Mouse (Mus musculus) left cerebral cortex, adult 9 months (tissue): ENCODE data around the gene Fam20a.

Experiments used
- DNase-seq, 2 experiments: peaks; one replicate each; pipeline ENCODE4 v3.0.0; 2022; ENCODE audit warnings: low spot score in 2 of 2

Fam20a gene

DNA sequence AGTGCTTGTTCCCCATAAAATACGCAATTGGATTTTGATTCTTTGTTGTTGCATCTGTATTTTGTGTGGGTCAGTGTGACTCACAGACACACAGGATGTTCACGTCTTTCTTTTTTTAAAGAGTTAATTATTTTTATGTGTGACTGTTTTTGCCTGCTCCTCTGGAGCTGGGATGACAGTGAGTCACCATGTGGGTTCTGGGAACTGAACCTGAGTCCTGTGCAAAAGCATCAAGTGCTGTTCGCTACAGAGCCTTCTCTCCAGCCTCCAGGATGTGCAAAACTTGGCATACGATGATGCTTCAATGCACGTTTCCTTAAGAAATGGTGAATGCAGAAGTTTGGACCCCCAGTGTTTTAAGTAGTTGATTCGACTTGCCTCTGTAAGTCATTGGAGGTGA is 67.5 kb downstream of the Fam20a start:
- no peak for DNase-seq

DNA sequence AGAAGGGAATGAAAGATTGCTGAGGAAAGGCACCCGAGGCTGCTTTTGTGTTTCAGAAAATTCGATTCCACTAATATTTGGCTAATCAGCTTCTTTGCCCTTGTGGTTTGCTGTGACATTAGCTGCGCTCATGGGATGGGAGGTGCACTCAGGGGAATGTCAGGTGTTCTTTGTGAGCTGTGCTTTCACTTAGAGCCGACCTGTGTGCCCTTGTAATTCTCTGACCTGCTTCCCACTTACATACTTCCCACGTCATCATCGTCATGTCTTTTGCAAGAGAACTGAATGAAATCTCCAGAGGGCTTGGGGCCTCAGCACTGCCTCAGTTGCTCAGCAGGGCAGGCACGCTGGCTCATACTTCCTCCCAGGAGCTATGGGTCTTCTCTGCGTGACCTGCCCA is 68.9 kb downstream of the Fam20a start:
- DNase-seq, result no peak

DNA sequence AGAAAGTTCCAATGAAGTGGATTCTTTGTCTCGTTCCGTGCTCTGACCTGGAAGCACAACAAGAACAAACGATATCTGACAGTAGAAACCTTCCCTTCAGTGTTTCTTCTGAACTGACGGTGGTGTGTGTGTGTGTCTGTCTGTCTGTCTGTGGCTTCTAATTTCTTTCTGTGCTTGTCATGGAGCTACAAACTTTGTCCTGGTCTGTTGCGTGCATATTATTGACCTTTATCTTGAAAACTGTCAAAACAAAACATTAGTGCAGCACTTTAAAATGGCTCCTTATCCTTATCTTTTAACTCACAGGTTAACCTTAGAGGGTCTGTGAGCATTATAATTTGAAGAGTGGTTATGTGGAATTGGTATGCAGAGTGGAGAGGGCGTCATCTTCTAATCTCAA is 69.6 kb downstream of the Fam20a start:
- DNase-seq, result no peak

DNA sequence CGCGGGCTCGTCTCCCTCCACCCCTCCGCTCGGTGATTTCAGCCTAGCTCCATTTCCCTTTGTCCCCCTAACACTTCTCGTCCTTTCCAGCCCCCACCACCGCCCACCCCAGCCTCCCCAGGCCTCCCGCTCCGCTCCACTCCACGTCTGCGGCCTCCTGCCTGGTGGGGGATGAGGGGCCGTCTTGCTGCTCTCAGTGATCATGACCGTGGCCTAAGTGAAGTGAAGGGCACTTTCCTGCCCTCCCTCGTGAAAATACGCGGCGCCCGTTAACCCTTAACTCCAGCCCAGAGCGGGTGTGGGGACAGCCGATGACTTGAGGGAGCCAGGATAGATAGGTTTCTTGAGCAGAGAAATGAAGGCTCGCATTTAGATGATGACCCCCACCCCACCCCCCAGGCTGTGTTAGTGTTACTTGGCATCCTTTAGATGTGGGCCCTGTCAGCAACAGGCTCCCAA is 70.5 kb downstream of the Fam20a start:
- no peak for DNase-seq

DNA sequence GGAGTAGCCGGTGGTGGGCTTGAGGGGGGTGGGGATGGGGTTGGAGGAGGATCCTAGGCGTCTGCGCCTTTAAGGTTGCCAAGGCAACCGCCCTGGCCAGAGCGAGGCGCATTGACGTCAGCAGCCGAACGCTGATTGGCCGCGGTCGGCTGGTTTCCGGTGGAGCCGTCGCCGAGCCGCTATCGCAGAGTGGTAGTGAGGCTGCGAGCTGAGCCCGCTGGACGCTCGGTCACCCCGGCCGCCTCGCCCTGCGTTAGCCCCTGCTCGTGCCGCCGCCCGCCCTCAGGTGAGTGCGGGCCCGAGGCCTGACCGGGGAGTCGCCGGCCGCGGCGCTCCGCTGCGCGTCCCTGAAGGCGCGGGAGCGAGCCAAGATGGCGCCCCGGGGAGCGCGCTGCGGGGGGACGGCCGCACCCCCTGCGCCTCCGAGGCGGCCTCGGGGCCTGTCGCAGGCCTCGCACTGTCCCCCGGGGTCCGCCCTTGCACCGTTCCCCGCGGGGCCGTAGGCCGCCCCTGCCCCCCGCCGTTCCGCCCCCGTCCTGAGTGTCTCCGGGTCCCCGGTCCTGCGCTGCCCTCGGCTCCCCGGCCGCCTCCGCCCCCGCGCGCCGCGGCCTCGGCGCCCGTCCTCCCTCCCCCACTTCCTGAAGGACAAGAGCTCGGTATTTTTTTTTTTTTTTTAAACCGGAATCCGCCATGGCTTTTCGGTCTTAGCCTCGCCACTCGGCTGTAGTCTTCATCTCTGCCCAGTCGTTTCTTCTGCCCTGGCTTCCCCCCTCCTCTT is 71.1 kb downstream of the Fam20a start:
- DNase-seq, result peak; percentile 79 to 91

DNA sequence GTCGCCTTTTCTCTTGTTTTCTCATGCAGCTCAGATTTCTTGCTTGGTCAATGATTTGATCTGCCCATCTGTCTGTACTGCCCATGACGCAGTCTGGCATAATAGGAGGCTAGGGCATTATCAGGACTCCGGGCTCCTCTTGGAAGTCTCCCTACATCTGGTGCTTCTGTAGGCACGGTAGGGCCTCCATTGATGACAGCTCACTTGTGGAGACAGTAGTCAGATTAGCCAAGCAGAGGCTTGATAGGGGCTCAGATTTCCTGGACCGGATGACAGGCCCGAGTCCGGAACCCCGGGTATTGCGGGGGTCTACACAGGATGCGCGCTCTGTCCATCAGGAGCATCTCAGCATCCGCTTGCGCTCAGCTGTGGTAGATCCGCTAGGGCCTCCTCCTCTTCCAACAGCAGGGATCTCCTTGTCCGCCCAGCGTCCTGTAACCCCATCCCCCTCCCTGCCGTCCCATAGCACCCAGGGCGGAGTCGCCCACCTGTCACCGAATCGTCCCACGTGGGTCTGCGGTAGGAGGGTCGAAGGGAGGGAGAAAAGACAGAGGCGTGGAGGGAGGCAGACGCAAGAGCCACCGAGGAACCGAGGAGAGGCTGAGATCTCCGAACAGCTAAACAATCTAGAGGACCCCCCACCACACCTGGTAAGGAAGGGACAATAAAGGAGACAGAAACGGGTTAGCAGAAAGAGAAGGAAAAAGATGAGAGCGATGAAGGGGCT is 71.9 kb downstream of the Fam20a start:
- peak; percentile 75 to 87 for DNase-seq

DNA sequence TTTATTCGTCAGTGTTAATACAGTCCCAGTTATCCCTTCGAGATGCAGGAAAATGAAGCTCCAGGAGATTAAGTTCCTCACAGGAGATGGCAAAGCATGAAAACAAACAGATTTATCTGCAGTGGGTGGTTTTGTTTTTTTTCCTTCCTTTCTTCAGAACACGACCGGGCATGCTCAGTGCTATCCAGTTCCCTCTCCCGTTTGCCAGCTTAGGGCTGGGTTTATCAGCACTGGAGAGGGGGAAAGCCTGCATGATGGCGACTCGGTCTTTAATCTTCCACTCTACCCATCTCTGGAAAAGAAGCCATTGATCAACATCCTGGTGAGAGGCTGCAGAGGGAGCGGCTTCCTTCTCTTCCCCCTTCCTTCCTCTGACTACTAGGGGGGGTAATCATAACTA is 72.9 kb downstream of the Fam20a start, which contains the start of gene Prkar1a:
Prkar1a (plus strand) TSS at position 200 of the 400 bp plus-strand sequence.
- DNase-seq, result peak in 1 of 2 experiments; percentile 35

DNA sequence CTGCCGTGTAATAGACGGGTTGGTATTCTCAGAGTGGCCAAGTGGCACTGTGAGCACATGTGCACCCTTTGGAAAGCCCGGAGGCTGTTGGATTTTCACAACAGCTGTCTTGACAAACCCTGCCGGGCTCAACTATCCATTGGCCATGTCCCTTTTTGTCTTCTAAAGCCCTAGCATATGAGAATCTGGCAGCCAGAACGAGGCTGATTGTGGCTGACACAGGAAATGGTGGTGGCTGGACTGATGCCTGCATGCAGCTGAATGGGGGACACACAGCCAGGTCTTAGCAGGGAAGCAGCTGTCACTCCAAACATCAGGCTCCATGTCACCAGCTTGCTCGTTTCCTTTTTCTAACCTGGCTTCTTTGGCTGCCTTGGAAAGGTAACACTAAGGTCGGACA is 73.6 kb downstream of the Fam20a start:
- peak in 1 of 2 experiments; percentile 53 for DNase-seq

DNA sequence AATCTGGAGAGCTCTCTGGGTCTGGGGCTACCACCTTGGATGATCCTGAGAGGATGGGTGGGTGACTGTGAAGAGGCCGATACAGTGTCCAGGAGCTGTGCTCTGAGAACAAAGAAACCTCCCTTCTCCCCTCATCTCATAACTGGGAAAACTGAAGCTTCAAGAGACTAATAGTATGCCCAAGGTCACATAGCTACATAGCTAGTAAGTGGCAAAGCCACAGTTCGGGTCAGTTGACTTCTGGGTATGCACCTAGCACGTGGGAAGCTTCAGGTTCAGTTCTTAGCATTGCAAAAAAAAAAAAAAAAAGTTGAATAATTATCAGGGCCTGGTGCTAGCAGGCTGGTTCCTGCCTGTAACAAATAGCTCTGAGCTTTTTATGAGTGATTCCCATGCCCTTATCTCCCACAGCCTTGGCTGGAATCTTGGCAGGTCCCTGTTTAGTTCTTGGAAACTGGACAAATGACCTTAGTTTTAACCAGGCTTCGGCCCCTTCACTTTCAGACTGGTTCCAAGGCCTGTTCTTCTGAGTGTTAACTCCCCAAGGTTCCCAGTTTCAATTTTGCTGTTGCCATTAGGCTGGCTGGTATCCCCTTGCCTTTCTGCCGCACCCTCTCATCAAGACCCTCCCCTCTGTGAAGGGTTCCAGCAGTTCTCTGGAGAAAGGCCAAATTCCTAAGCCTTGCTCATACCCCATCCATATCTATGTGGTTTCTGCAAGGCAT is 80.4 kb downstream of the Fam20a start:
- DNase-seq, result no peak

DNA sequence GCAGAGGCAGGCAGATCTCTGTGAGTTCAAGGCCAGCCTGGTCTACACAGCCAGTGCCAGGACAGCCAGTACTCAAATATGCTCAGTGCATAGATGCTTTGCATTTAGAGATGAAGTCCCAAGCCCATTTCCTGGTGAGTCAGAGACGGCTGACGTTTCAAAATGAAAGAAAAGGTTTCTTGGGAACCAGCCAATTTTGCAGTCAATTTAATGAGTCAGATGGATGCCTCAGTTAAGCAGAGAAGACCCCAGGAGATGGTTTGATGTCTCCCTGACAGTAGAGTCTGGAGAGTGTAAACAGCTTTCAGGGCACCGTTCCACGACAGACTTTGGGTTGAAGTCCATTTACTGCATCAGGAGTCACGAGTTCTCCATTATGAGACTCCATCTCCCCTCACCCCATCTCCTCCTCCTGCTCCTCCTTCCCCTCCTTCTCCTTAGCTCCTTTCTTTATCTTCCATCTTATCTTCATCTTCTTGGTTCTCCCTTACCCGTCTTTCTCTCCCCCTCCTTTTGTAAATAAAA is 86.1 kb downstream of the Fam20a start:
- DNase-seq, result no peak

DNA sequence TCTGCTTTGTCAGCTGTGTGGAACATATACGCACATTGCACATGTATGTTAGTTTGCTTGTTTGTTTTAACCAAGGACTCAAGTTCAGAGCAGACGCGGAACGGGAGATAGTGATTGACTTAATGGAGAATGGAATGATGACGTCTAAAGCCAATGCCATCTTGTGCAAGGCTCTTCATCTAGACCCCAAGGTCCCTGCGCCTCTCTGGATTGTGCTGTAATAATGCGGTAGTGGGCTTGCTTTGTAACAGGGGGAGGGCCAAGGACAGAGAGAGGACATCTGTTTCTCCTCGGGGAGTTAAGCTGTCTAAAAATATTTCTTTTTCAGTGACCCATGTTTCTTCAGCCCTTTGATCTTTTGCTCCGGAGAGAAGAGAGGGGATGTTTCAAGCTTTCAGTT is 87.2 kb downstream of the Fam20a start:
- no peak for DNase-seq

DNA sequence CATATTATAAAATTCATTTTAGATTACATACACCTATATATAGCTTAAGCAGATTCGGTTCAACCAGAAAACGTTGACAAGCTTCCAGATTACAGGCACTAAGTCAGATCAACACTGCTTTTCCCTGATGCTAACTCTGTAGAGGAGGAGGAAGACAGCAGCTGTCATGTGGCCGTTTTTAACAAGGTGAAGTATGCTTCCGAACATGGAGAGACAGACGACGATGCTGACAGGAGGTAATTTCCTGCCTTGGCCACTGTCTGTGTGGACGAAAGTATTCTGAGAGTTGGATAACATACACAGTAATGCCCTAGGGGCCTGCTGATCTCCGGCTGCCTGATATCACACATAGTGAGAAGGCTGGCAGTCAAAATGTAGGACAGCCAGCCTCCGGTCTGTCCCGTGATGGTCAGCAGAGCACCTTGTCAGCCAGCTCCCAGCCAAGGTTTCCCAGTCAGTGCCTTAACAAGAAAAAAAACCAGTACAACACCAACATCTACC is 93.0 kb downstream of the Fam20a start:
- no peak for DNase-seq

DNA sequence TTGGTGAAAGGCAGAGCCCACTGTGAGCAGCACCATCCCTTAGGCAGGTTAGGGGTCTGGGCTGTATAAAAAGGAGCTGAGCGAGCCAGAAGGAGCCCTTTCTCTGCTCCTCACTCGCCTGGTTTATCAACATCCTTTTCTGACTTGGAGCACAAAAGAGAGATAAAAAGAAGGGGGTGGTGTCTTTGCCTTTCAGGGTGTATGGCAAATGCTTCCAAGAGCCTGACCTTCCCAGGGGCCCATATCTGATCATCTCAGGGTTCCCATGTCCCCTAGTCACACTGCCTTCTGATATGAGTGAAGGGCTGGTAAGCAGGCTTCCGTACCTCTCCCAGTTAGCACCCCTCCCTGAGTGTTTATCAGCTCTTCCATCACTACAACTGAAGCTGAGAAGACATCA is 94.0 kb downstream of the Fam20a start:
- DNase-seq, result no peak

DNA sequence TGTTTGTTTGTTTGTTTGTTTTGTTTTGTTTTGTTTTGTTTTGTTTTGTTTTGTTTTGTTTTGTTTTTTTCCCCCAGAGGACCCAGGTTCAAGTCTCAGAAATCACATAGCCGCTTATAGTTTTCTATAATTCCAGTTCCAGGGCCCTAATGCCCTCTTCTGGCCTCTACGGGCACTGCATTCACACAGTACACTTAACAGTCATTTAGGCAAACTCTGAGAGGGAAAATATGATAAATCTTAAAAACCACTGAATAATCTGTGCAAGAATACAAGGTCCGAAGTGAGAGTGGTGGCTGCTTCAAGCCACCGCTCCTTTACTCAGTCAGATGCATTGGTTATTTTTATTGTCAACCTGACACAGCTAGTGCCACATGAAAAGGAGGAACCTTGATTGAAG is 94.4 kb downstream of the Fam20a start:
- no peak for DNase-seq

DNA sequence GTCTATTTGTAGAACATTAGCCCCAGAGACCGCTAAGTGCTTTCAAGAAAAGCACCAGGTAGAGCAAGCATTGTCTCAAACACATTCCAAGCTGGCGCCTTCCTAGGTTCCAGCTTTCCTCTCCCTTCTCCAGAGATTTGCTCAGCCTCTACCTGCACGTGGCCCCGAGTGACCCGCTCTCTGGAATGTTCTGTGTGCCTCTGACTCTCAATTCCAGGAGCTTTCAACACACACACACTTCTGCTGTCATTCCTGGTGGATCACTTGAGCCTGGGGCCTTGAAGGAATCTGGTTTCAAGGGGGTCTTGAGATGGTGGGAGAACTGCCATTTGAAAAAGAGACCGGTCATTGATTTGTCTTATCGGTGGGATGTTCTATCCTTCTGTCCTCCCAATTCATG is 98.8 kb downstream of the Fam20a start:
- DNase-seq, result no peak

DNA sequence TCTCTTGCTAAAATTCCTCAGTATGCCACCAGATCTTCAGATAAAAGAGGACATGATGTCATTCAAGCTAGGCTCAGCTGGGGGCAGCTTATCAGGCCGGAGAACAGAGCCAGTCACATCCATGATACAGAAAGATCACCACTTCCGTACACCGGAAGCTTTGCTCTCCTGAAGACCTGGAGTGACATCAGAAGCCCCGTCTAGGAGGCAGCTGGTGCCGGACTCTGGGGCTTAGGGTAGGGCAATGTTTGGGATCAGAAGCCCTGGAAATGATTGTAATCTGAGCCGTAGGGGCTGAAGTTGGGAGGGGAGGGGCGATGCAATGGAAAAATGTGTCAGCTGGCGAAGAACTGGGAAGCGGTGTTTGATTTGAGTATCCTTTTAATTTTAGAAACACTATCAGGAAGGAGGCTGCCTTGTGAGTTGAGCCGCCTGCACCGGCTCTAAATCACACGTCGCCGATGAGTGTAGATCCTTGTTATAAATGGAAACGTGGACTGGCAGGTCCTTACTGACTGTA is 99.5 kb downstream of the Fam20a start:
- peak in 1 of 2 experiments; percentile 32 for DNase-seq

DNA sequence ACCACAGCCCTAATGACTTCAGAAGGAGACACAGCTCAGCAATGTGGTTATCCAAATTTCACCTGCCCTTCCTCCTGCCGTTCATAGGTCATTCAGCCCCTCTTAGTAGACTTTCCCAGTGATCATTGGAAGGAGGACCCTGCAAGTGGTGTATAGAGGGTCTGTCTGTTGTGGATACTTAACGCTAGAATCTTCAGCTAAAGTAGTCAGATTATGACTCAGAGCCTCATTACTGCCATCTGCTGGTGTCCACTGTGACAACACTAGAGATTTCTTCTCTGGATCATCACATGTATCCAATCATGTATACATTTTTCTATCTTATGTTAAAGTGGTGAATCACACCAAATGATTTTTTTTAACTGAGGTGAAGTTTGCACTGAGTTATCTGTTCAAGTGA is 100.9 kb downstream of the Fam20a start:
- peak in 1 of 2 experiments; percentile 70 for DNase-seq

DNA sequence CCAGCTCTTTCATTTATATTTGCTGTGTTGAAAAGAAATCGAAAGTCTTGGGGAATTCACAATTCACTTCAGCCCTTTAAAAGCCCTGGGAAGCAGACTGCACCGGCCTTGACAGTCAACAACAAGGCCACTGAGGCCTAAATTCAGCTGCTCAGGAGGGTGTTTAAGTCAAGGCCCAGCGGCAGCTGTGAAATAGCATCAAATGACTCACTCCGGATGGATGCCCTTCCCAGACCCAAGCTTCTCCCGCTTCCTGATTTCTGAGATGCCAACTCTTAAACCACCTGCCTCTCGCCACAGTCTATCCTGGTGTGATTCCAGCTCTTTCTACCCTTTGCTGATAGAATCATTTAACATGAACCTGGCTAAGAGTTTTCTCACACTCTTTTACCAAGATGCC is 101.7 kb downstream of the Fam20a start:
- no peak for DNase-seq
